In genomic region chr7:45480310-45480709, GRCm38 (mm10) we compare ENCODE assay signal across 12 mouse cellular contexts. TPM values are rescaled to one million over a fixed set of nuclear protein-coding genes. Genes with fewer than 3 reads are reported as not detected.
"Had no signal": no experiment of that assay in that cellular context is flagged by ENCODE, and none has a peak within 500 bp of the region (broad histone marks: within the 10 kb centered on the region; RNA-seq: fewer than 3 reads in every experiment).

No protein-coding gene starts in this region.

RNA-seq across cellular contexts. Expression of gene Tulp2, which starts 1.4 kb away (rescaled TPM):
- total RNA-seq: neutrophil, adult 5-6 weeks had no signal
- polyA plus RNA-seq: small intestine, adult 2 months had no signal

RNA-seq across cellular contexts. Expression of gene Gm45808, which starts 6.3 kb away (rescaled TPM):
- total RNA-seq: neutrophil, adult 5-6 weeks had no signal
- polyA plus RNA-seq: neural tube, embryonic 12.5 days; neural tube, embryonic 13.5 days; neural tube, embryonic 14.5 days; neural tube, embryonic 15.5 days; small intestine, adult 2 months; stomach, embryonic 14.5 days; stomach, embryonic 15.5 days; stomach, embryonic 16.5 days; stomach, postnatal 0 days; thymus, adult 2 months; thymus, postnatal 0 days had no signal
